Mouse (Mus musculus): ENCODE data around the gene Erg28. TPM values are rescaled to one million over a fixed set of nuclear protein-coding genes. Genes with fewer than 3 reads are reported as not detected.

Gene Erg28
- polyA plus RNA-seq, 1 experiment from 2014 or later, result 84.8 TPM

DNA sequence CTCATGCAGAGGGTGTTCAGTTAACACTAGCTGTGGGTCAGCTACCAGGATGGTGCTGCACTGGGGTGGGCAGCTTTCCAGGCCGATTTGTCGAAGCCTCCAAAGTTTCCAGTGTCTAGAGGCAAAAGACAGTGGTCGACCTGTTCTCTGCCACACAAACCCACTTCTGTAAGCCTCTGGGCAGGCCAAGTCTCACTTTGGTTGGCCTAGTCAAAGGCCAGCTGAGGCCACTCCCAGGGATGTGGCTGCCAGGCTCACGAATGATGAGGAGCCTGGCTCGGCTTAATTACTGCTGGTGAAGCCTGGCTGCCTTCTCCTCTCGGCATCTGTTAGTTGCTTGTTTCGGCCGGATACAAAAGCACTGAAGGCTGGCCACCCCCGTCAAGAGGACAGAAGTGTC, 24.3 kb downstream of the Erg28 start:
- Histone ChIP-seq H3K9ac (replicated peaks; ENCODE audit: low read length) (no peak overlapping the region), H3K9me3 (ENCODE audit: control insufficient read depth, low read length) (no peaks in the 10 kb centered on the region), H3K4me3 (replicated peaks; ENCODE audit: low read depth, low read length) (no peak overlapping the region), H3K4me1 (ENCODE audit: control insufficient read depth, insufficient read depth, low read length) (no peaks in the 10 kb centered on the region), H3K27me3 (ENCODE audit: control insufficient read depth, insufficient read depth, low read length) (no peaks in the 10 kb centered on the region), H3K4me2 (ENCODE audit: low read length) (no peak overlapping the region), H3K36me3 (ENCODE audit: control insufficient read depth, insufficient read depth, low read length) (no peaks in the 10 kb centered on the region), H3K27ac (replicated peaks; ENCODE audit: low read depth, low read length) (no peak overlapping the region)
- DNase-seq (no peak), ATAC-seq (ENCODE audit: low FRiP score, low TSS enrichment) (no peak)
- 68% methylated on average over 9 of the region's 9 CpGs for WGBS

DNA sequence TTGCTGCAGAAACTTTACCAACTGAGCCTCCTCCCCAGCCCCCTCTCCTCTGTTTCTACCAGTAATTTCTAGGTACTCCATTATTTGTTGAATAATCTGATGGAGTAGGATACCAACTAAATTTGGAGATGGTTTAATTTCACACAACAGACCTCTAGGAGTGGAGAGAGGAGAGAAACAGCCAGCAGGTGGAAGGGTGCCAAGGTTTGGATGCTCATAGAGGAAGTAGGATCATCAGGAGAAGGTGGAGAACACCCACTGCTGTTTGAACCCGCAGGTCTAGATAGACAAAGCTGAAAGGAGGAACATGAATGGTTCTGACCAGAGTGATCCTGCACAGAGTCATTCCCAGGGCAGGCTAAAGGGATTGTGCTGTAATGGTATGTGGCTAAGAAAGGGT, 28.8 kb downstream of the Erg28 start:
- WGBS, result 86% methylated on average over 1 of the region's 1 CpGs
- H3K27ac ChIP-seq (replicated peaks; ENCODE audit: low read depth, low read length), result no peak overlapping the region
- no peak overlapping the region for H3K4me3 ChIP-seq (replicated peaks; ENCODE audit: low read depth, low read length)
- H3K9me3 ChIP-seq (ENCODE audit: control insufficient read depth, low read length), result no peaks in the 10 kb centered on the region
- no peaks in the 10 kb centered on the region for H3K27me3 ChIP-seq (ENCODE audit: control insufficient read depth, insufficient read depth, low read length)
- no peaks in the 10 kb centered on the region for H3K4me1 ChIP-seq (ENCODE audit: control insufficient read depth, insufficient read depth, low read length)
- H3K4me2 ChIP-seq (ENCODE audit: low read length), result no peak overlapping the region
- H3K36me3 ChIP-seq (ENCODE audit: control insufficient read depth, insufficient read depth, low read length), result no peaks in the 10 kb centered on the region
- ATAC-seq (ENCODE audit: low FRiP score, low TSS enrichment) (no peak), DNase-seq (no peak)
- H3K9ac ChIP-seq (replicated peaks; ENCODE audit: low read length), result no peak overlapping the region

DNA sequence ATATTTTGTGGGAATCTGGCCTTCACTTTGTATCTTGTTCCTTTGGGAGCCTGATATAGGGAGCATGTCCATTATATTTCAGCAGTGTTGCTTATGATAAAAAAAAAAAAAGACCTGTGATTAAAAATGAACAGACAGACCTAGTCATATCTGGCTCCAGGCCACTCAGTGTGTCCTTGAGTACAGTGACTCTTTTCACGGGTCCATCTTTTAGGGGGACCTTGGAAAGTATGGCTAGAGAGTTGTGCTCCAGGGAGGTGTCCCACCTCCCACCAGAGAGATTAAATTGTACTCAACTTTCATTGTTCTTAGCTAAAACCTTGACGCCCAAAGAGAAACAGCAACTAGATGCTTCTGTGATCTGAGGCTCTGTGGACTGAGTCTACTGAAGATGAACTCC, 30.3 kb downstream of the Erg28 start:
- ATAC-seq (ENCODE audit: low FRiP score, low TSS enrichment) (no peak), DNase-seq (no peak)
- no peaks in the 10 kb centered on the region for H3K9me3 ChIP-seq (ENCODE audit: control insufficient read depth, low read length)
- H3K4me1 ChIP-seq (ENCODE audit: control insufficient read depth, insufficient read depth, low read length), result no peaks in the 10 kb centered on the region
- no peak overlapping the region for H3K4me2 ChIP-seq (ENCODE audit: low read length)
- 79% methylated on average over 2 of the region's 2 CpGs for WGBS
- H3K36me3 ChIP-seq (ENCODE audit: control insufficient read depth, insufficient read depth, low read length), result no peaks in the 10 kb centered on the region
- no peak overlapping the region for H3K9ac ChIP-seq (replicated peaks; ENCODE audit: low read length)
- H3K4me3 ChIP-seq (replicated peaks; ENCODE audit: low read depth, low read length), result no peak overlapping the region
- H3K27me3 ChIP-seq (ENCODE audit: control insufficient read depth, insufficient read depth, low read length), result no peaks in the 10 kb centered on the region
- no peak overlapping the region for H3K27ac ChIP-seq (replicated peaks; ENCODE audit: low read depth, low read length)

DNA sequence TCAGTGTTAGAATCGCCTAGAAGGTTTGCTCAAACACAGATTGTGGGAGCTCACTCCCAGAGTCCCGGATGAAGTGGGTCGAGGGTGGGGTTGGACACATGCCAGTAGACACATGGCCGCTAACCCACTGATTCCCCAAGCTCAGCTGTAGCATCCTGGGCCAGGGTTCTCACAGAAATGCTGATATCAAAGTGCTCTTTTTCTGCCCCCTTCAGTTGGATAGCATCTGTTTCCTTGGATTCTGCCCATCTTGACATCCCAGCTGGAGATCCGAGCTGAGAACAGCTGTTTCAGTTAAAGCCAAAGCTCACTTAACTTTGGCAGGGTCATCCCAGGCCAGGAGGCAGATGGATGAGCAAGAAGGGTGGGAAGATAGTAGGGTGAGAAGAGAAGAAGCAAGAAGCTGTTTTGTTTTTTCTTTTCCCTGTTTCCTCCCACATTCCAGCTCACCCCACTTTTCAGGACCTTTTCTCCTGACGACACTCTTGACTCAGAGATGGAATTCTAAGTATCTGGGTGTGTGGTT, 31.5 kb downstream of the Erg28 start:
- no peaks in the 10 kb centered on the region for H3K27me3 ChIP-seq (ENCODE audit: control insufficient read depth, insufficient read depth, low read length)
- ATAC-seq (ENCODE audit: low FRiP score, low TSS enrichment) (no peak), DNase-seq (peak; percentile 8)
- no peak overlapping the region for H3K27ac ChIP-seq (replicated peaks; ENCODE audit: low read depth, low read length)
- 82% methylated on average over 6 of the region's 6 CpGs for WGBS
- H3K4me3 ChIP-seq (replicated peaks; ENCODE audit: low read depth, low read length), result no peak overlapping the region
- H3K4me2 ChIP-seq (ENCODE audit: low read length), result no peak overlapping the region
- no peak overlapping the region for H3K9ac ChIP-seq (replicated peaks; ENCODE audit: low read length)
- H3K9me3 ChIP-seq (ENCODE audit: control insufficient read depth, low read length), result no peaks in the 10 kb centered on the region
- no peaks in the 10 kb centered on the region for H3K36me3 ChIP-seq (ENCODE audit: control insufficient read depth, insufficient read depth, low read length)
- no peaks in the 10 kb centered on the region for H3K4me1 ChIP-seq (ENCODE audit: control insufficient read depth, insufficient read depth, low read length)

- Histone ChIP-seq H3K9ac (replicated peaks; ENCODE audit: low read length) (no peak overlapping the region), H3K27me3 (ENCODE audit: control insufficient read depth, insufficient read depth, low read length) (no peaks in the 10 kb centered on the region), H3K4me3 (replicated peaks; ENCODE audit: low read depth, low read length) (no peak overlapping the region), H3K4me1 (ENCODE audit: control insufficient read depth, insufficient read depth, low read length) (no peaks in the 10 kb centered on the region), H3K36me3 (ENCODE audit: control insufficient read depth, insufficient read depth, low read length) (no peaks in the 10 kb centered on the region), H3K4me2 (ENCODE audit: low read length) (no peak overlapping the region), H3K9me3 (ENCODE audit: control insufficient read depth, low read length) (no peaks in the 10 kb centered on the region), H3K27ac (replicated peaks; ENCODE audit: low read depth, low read length) (no peak overlapping the region)
- ATAC-seq (ENCODE audit: low FRiP score, low TSS enrichment) (no peak), DNase-seq (no peak)
- WGBS, result 60% methylated on average over 4 of the region's 4 CpGs
Observed at GRCm38 (mm10) chr12:85792158-85792557, 32.2 kb downstream of the Erg28 start.

- no peak overlapping the region for H3K9ac ChIP-seq (replicated peaks; ENCODE audit: low read length)
- 74% methylated on average over 19 of the region's 19 CpGs for WGBS
- ATAC-seq (ENCODE audit: low FRiP score, low TSS enrichment), result no peak
Observed at GRCm38 (mm10) chr12:85784916-85785815, 39.2 kb downstream of the Erg28 start.

DNA sequence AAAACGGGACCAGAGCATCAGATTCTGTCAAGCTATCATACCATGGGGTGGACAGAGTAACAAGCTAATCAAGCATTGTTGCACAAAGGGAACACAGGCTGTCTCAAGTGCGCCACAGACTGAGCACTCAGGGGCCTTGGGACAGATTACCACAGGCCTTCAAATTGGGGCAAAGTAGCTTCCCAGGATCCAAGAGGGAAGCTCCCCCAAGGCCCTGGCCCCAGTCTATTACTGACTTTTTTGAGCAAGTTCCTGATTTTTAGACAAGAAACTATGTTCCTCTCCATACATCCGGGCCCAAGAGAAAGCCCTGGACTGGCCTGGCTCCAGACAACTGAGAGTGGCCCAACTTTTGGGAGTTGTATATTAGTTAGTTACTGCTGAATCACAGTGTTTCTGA, 42.7 kb downstream of the Erg28 start:
- WGBS, result 77% methylated on average over 3 of the region's 3 CpGs
- no peak overlapping the region for H3K9ac ChIP-seq (replicated peaks; ENCODE audit: low read length)
- no peaks in the 10 kb centered on the region for H3K4me1 ChIP-seq (ENCODE audit: control insufficient read depth, insufficient read depth, low read length)
- H3K4me2 ChIP-seq (ENCODE audit: low read length), result no peak overlapping the region
- no peaks in the 10 kb centered on the region for H3K36me3 ChIP-seq (ENCODE audit: control insufficient read depth, insufficient read depth, low read length)
- H3K27ac ChIP-seq (replicated peaks; ENCODE audit: low read depth, low read length), result no peak overlapping the region
- ATAC-seq (ENCODE audit: low FRiP score, low TSS enrichment), result no peak
- H3K9me3 ChIP-seq (ENCODE audit: control insufficient read depth, low read length), result no peaks in the 10 kb centered on the region
- H3K27me3 ChIP-seq (ENCODE audit: control insufficient read depth, insufficient read depth, low read length), result no peaks in the 10 kb centered on the region
- H3K4me3 ChIP-seq (replicated peaks; ENCODE audit: low read depth, low read length), result no peak overlapping the region
- DNase-seq, result no peak

More at GRCm38 (mm10) chr12:85784916-85785815, 39.2 kb downstream of the Erg28 start:
- no peak overlapping the region for H3K4me3 ChIP-seq (replicated peaks; ENCODE audit: low read depth, low read length)
- DNase-seq, result no peak
- no peak overlapping the region for H3K27ac ChIP-seq (replicated peaks; ENCODE audit: low read depth, low read length)
- no peaks in the 10 kb centered on the region for H3K27me3 ChIP-seq (ENCODE audit: control insufficient read depth, insufficient read depth, low read length)
- no peaks in the 10 kb centered on the region for H3K36me3 ChIP-seq (ENCODE audit: control insufficient read depth, insufficient read depth, low read length)
- H3K9me3 ChIP-seq (ENCODE audit: control insufficient read depth, low read length), result no peaks in the 10 kb centered on the region
- H3K4me2 ChIP-seq (ENCODE audit: low read length), result no peak overlapping the region
- H3K4me1 ChIP-seq (ENCODE audit: control insufficient read depth, insufficient read depth, low read length), result no peaks in the 10 kb centered on the region

DNA sequence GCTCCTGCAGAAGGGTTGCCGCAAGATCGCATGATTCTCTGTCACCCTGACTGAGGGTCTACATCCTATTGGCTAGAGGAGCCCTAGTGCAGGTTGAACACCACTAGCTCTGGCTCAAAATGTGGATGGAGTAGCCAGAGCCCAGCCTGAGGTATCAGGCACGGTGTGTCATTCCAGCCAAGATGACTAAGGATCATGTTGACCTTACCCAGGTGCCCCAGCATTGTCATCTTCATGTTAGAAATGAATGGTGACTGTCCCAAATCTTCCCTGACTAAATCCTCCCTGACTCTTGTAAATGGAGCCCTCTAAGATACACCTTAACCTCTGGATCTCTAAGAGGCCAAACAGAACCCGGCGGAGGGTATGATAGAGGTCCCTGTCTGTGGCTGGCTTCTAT, 44.6 kb downstream of the Erg28 start:
- H3K4me3 ChIP-seq (replicated peaks; ENCODE audit: low read depth, low read length), result no peak overlapping the region
- no peaks in the 10 kb centered on the region for H3K36me3 ChIP-seq (ENCODE audit: control insufficient read depth, insufficient read depth, low read length)
- no peaks in the 10 kb centered on the region for H3K27me3 ChIP-seq (ENCODE audit: control insufficient read depth, insufficient read depth, low read length)
- WGBS, result 95% methylated on average over 5 of the region's 5 CpGs
- DNase-seq (no peak), ATAC-seq (ENCODE audit: low FRiP score, low TSS enrichment) (no peak)
- no peak overlapping the region for H3K27ac ChIP-seq (replicated peaks; ENCODE audit: low read depth, low read length)
- H3K9ac ChIP-seq (replicated peaks; ENCODE audit: low read length), result no peak overlapping the region
- H3K9me3 ChIP-seq (ENCODE audit: control insufficient read depth, low read length), result no peaks in the 10 kb centered on the region
- no peaks in the 10 kb centered on the region for H3K4me1 ChIP-seq (ENCODE audit: control insufficient read depth, insufficient read depth, low read length)
- H3K4me2 ChIP-seq (ENCODE audit: low read length), result no peak overlapping the region

DNA sequence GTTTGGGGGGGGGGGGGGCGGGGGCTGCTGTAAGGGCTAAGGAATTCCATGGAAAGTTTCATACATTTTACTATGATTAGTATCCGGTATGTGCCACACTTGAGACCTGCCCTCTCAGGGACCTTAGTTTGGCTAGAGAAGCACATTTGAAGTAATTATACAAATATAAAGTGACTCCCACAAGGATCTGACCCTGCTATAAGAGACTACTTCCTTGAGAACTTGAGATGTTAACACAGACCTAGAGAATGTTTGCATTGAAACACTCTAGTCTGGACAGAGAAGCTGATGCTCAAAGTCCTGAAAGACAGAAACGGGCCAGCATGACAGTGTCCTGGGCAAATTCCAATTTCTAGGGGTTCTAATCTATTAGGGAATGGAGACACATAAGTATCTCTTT, 45.4 kb downstream of the Erg28 start:
- Histone ChIP-seq H3K4me2 (ENCODE audit: low read length) (no peak overlapping the region), H3K27me3 (ENCODE audit: control insufficient read depth, insufficient read depth, low read length) (no peaks in the 10 kb centered on the region), H3K9ac (replicated peaks; ENCODE audit: low read length) (no peak overlapping the region), H3K36me3 (ENCODE audit: control insufficient read depth, insufficient read depth, low read length) (no peaks in the 10 kb centered on the region), H3K9me3 (ENCODE audit: control insufficient read depth, low read length) (no peaks in the 10 kb centered on the region), H3K4me3 (replicated peaks; ENCODE audit: low read depth, low read length) (no peak overlapping the region), H3K27ac (replicated peaks; ENCODE audit: low read depth, low read length) (no peak overlapping the region), H3K4me1 (ENCODE audit: control insufficient read depth, insufficient read depth, low read length) (no peaks in the 10 kb centered on the region)
- WGBS, result 85% methylated on average over 3 of the region's 3 CpGs
- no peak for ATAC-seq (ENCODE audit: low FRiP score, low TSS enrichment)
- DNase-seq, result no peak

Measured in midbrain, embryonic 14.5 days (tissue).